In genomic region chr3:29739292-29739691, GRCm38 (mm10) we compare ENCODE assay signal across 11 mouse cellular contexts.
A peak's percentile ranks its signal among the peaks of the same experiment; 100 is the strongest.
DNase-seq lines count a peak whose midpoint lies in the region; ATAC-seq lines count a peak whose summit lies in the region.
"Had no signal": no experiment of that assay in that cellular context is flagged by ENCODE, and none has a peak within 500 bp of the region (broad histone marks: within the 10 kb centered on the region; RNA-seq: fewer than 3 reads in every experiment).

No protein-coding gene starts in this region.

- DNase-seq in kidney, adult 9 months: peak; percentile 21
- no peak for DNase-seq in kidney, adult 18-20 months
- peak; percentile 31 to 40 for DNase-seq in right cerebral cortex, adult 2 months (ENCODE audit: low spot score in 2 of 2)
- no peak for DNase-seq in right cerebral cortex, postnatal 25 days
- peak; percentile 15 for DNase-seq in embryonic facial prominence, embryonic 10.5 days (ENCODE audit: low spot score)
- DNase-seq in thymus, postnatal 4 days: no peak
- DNase-seq: gastrocnemius, postnatal 36 days; thymus, postnatal 25 days had no signal

- no peak overlapping the region for H3K4me3 ChIP-seq in embryonic facial prominence, embryonic 10.5 days

- no peak for ATAC-seq in cerebellum, adult (ENCODE audit: insufficient number of reproducible peaks, low FRiP score, low TSS enrichment)
- ATAC-seq: activated CD4-positive, CD25-positive, alpha-beta regulatory T cell, adult 4 months had no signal

- no peak overlapping the region for H3K27ac ChIP-seq in embryonic facial prominence, embryonic 10.5 days (replicated peaks)
- H3K27ac ChIP-seq: macrophage had no signal

- 31% methylated on average over 5 of the region's 5 CpGs for WGBS in embryonic facial prominence, embryonic 10.5 days

- H3K36me3 ChIP-seq in embryonic facial prominence, embryonic 10.5 days (replicated peaks): no peaks in the 10 kb centered on the region

- H3K27me3 ChIP-seq in embryonic facial prominence, embryonic 10.5 days (replicated peaks; ENCODE audit: low read depth, poor library complexity, severe bottlenecking): no peaks in the 10 kb centered on the region

- peaks cover 5% of the 10 kb centered on the region; the same call in 1 of the 2 replicates for H3K4me1 ChIP-seq in embryonic facial prominence, embryonic 10.5 days

- no peaks in the 10 kb centered on the region for H3K9me3 ChIP-seq in embryonic facial prominence, embryonic 10.5 days

Comparison
In these comparisons a context has a peak if more than half of its experiments do, and no peak if none do; other contexts are left out.
1. DNase-seq: peak in kidney, adult 9 months (single experiment), right cerebral cortex, adult 2 months (2 of 2) and embryonic facial prominence, embryonic 10.5 days (single experiment); none in kidney, adult 18-20 months (single experiment), right cerebral cortex, postnatal 25 days (single experiment) and thymus, postnatal 4 days (single experiment).